Mouse (Mus musculus) limb, embryonic 13.5 days (tissue): ENCODE results near the gene Rtl5. TPM values are rescaled to one million over a fixed set of nuclear protein-coding genes. Genes with fewer than 3 reads are reported as not detected.

Experiments used
- ATAC-seq: fragments of 200-750 bp; cut with Nextera tagmentation; 2 replicates; pipeline ENCODE4 v1.8.0; 2017; ENCODE audit warnings: low read depth, moderate number of reproducible peaks, moderate TSS enrichment; ENCODE audit not compliant: low FRiP score
- H3K27ac ChIP-seq: fragments of 300-500 bp; sonication (generic); 2 replicates; pipeline ENCODE4 v1.5.1; 2015; ENCODE audit warnings: inconsistent platforms, mild to moderate bottlenecking, moderate library complexity
- H3K27me3 ChIP-seq: fragments of 300-500 bp; sonication (generic); 2 replicates; pipeline ENCODE4 v1.6.1; 2015; ENCODE audit warnings: mild to moderate bottlenecking, inconsistent platforms
- H3K36me3 ChIP-seq: fragments of 300-500 bp; sonication (generic); 2 replicates; pipeline ENCODE4 v1.6.1; 2015; ENCODE audit warnings: inconsistent platforms, mild to moderate bottlenecking, moderate library complexity
- H3K4me1 ChIP-seq: fragments of 300-500 bp; sonication (generic); 2 replicates; pipeline ENCODE4 v1.6.1; 2015; ENCODE audit warnings: inconsistent platforms
- H3K4me2 ChIP-seq: fragments of 300-500 bp; sonication (generic); replicated peaks from 2 replicates; pipeline ENCODE4 v1.6.1; 2015; ENCODE audit warnings: inconsistent platforms, mild to moderate bottlenecking, moderate library complexity
- H3K4me3 ChIP-seq: fragments of 300-500 bp; sonication (generic); 2 replicates; pipeline ENCODE4 v1.5.1; 2015; ENCODE audit warnings: moderate library complexity, mild to moderate bottlenecking, inconsistent platforms
- H3K9ac ChIP-seq: fragments of 300-500 bp; sonication (generic); 2 replicates; pipeline ENCODE4 v1.6.1; 2015; ENCODE audit warnings: mild to moderate bottlenecking, inconsistent platforms
- H3K9me3 ChIP-seq: fragments of 300-500 bp; sonication (generic); 2 replicates; pipeline ENCODE4 v1.6.1; 2016; ENCODE audit warnings: inconsistent platforms
- WGBS: fragments of 180-500 bp; shearing (Covaris S2); methylation state at CpG from one replicate; pipeline ENCODE4 v1.1.7; 2015; 5-methylcytosine and 5-hydroxymethylcytosine counted together
- polyA plus RNA-seq: library from polyadenylated mRNA; unstranded; fragments of >200 nt; fragmentation: Nextera tagmentation; extraction: Ambion mirVana; gene quantifications from 2 replicates; pipeline ENCODE4 v1.2.1, GENCODE M21; 2015

The Rtl5 gene
- polyA plus RNA-seq, 1 experiment from 2014 or later = 3.8 TPM

DNA sequence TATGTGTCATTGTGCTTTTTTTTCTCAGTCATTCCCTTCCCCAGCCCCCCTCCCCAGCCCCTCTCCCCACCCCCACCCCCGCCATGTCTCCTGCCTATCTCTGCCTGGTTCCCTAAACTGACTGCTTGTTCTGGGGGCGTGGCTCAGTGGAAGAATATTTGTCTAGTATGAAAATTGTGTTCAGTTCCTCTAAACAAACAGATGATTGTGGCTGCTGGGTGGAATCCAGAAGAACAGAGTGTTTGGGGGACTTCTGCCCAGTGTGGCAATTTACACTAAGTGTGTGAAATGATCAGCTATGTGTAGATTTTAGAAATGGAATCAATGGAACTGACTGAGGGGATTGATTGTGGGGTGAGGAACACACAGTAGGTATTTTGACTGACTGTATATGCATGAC lies 37.5 kb downstream of the Rtl5 start:
- no peak overlapping the region for H3K27ac ChIP-seq
- no peak for ATAC-seq
- H3K36me3 ChIP-seq = no peaks in the 10 kb centered on the region
- 100% methylated on average over 1 of the region's 2 CpGs for WGBS
- H3K9me3 ChIP-seq = no peaks in the 10 kb centered on the region
- peaks cover 33% of the 10 kb centered on the region; the same call in 1 of the 2 replicates for H3K27me3 ChIP-seq
- no peak overlapping the region for H3K4me2 ChIP-seq
- no peak overlapping the region for H3K9ac ChIP-seq
- H3K4me3 ChIP-seq = no peak overlapping the region
- H3K4me1 ChIP-seq = peaks cover 5% of the 10 kb centered on the region

DNA sequence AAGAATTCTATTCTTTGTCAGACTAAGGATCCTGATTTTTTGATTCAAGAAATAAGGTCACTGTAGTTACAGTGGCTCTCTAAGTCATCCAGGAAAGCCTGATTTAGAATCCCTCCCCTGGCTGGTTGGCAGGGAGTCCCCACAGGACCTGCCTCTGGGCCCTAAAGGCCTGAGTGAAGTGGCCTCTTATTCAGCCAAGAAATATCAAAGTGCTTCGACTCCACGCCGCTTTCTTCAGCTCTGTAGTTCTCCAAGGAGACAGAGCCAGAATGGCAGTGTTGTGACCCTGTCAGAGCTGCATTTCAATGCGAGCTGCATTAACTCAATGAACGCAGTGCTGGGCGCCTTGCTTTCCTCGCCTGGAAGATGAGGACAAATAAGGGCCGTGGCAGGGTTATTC lies 38.7 kb downstream of the Rtl5 start:
- Histone ChIP-seq H3K4me3 (no peak overlapping the region), H3K27ac (no peak overlapping the region), H3K36me3 (no peaks in the 10 kb centered on the region), H3K9ac (no peak overlapping the region), H3K4me1 (peaks cover under 1% of the 10 kb centered on the region), H3K9me3 (no peaks in the 10 kb centered on the region), H3K27me3 (peaks cover 26% of the 10 kb centered on the region; the same call in 1 of the 2 replicates), H3K4me2 (no peak overlapping the region)
- WGBS = 82% methylated on average over 8 of the region's 8 CpGs
- no peak for ATAC-seq

DNA sequence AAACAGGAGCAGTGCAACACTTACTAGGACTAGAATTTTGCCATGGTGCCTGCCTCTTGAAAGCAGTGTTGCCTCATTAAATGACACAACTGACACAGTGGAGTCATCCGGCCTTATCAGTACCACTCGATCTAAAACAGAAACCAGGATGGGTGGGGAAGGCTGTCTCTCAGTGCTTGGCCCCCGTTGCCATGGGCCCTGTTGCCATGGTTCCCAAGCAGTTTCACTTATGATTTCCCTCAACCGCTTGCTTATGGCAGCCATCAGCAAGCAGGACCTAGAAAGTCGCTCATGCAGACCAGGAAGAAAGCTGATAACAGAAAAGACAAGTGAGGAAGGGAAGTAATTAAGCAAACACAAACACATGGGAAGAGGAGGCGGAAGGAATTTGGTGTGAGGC lies 39.3 kb downstream of the Rtl5 start:
- Histone ChIP-seq H3K4me1 (no peaks in the 10 kb centered on the region), H3K9ac (no peak overlapping the region), H3K4me3 (no peak overlapping the region), H3K9me3 (no peaks in the 10 kb centered on the region), H3K4me2 (no peak overlapping the region), H3K36me3 (no peaks in the 10 kb centered on the region), H3K27ac (no peak overlapping the region), H3K27me3 (peaks cover 22% of the 10 kb centered on the region; the same call in 1 of the 2 replicates)
- WGBS = 54% methylated on average over 6 of the region's 6 CpGs
- no peak for ATAC-seq

DNA sequence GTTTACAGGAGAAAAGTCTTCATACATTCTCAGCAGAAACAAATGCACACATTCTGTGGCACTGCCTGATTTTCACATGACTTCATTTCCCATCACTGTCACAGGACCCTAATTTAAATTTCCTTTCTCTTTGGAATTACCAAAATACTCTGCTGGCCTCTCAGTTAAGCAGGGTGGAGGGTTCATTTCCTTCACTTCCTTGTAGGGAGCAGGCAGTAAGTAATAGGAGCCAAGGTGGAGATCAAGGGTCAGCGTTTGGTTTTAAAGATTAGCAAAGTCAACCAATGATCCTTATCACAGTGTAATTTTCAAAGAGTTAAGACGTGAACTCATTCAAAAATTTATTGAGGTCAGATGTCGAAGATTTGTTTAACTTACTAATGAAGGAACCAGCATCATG lies 46.1 kb downstream of the Rtl5 start:
- ATAC-seq = no peak
- H3K27ac ChIP-seq = no peak overlapping the region

DNA sequence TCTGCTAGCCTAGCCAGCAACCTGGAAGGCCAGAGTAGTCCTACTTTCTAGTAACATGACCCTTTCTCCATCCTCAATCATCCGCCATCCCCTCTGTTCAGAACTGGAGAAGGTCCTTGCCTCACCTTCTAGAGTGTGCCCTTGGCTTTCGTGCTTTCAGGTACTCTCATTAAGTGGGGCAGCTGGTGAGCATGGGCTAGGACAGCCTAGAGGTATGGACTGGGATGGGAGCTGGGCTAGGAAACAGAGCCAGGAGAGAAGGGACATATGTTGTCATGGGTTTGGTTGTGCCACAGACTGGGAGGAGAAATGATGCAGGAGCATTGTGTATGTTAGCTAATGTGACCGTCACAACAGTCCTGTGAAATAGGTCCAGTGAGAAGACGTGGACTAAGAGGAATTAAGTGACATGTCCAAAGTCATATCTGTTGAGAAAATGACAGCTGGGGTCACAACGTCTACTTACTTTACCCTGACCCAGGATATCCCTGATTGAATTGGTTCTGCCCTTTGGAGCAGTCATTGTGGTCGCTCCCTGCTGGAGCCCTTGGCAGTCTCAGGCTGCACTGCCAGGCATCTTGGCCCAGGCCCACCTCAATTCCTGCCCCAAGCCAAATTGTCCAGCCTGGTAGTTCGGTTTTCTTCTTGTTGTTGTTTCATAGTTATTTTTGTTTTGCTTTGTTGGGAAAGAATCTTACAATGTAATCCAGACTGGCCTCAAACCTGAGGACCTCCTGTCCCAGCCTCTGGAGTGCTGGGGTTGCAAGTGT lies 51.4 kb downstream of the Rtl5 start:
- no peak overlapping the region for H3K9ac ChIP-seq
- H3K4me1 ChIP-seq = peaks cover 17% of the 10 kb centered on the region
- peak overlapping the region; percentile 79; the same call in 1 of the 2 replicates for H3K27ac ChIP-seq
- no peak overlapping the region; the same call in 1 of the 2 replicates for H3K4me2 ChIP-seq
- 73% methylated on average over 7 of the region's 7 CpGs for WGBS
- no peaks in the 10 kb centered on the region for H3K9me3 ChIP-seq
- H3K36me3 ChIP-seq = no peaks in the 10 kb centered on the region
- no peak overlapping the region for H3K4me3 ChIP-seq
- peaks cover 54% of the 10 kb centered on the region for H3K27me3 ChIP-seq
- ATAC-seq = no peak

More for the DNA sequence above, 46.1 kb downstream of the Rtl5 start:
- no peaks in the 10 kb centered on the region; the same call in 1 of the 2 replicates for H3K4me1 ChIP-seq
- no peak overlapping the region for H3K4me2 ChIP-seq
- no peak overlapping the region for H3K4me3 ChIP-seq
- no peaks in the 10 kb centered on the region for H3K9me3 ChIP-seq
- 56% methylated on average over 3 of the region's 3 CpGs for WGBS
- no peaks in the 10 kb centered on the region for H3K36me3 ChIP-seq
- no peak overlapping the region for H3K9ac ChIP-seq
- peaks cover 34% of the 10 kb centered on the region; the same call in 1 of the 2 replicates for H3K27me3 ChIP-seq

DNA sequence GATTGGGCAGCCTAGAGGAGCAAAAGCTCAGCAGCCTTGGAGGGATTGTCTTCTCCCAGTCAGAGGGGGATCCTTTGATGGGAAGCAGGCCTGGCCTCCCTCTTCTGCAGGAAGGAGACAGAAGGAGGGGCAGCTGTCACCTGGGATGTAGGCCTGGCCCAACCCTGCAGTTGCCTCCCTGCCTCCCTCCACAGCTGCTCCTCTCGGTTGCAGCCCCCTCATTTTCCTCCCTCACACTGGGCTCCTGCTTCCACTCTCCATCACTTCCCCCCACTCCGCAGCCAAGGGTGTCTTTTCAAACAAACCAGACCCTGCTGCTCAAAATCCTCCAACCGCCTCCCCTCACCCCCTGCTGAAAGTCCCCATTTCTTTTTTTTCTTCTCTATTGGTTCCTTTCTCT lies 52.2 kb downstream of the Rtl5 start:
- Histone ChIP-seq H3K4me3 (no peak overlapping the region), H3K27ac (peak overlapping the region; percentile 79; the same call in 1 of the 2 replicates), H3K9ac (no peak overlapping the region), H3K9me3 (no peaks in the 10 kb centered on the region), H3K4me1 (peaks cover 17% of the 10 kb centered on the region), H3K36me3 (no peaks in the 10 kb centered on the region), H3K4me2 (peak overlapping the region; percentile 28), H3K27me3 (peaks cover 59% of the 10 kb centered on the region)
- 41% methylated on average over 3 of the region's 3 CpGs for WGBS
- ATAC-seq = peak; percentile 73

DNA sequence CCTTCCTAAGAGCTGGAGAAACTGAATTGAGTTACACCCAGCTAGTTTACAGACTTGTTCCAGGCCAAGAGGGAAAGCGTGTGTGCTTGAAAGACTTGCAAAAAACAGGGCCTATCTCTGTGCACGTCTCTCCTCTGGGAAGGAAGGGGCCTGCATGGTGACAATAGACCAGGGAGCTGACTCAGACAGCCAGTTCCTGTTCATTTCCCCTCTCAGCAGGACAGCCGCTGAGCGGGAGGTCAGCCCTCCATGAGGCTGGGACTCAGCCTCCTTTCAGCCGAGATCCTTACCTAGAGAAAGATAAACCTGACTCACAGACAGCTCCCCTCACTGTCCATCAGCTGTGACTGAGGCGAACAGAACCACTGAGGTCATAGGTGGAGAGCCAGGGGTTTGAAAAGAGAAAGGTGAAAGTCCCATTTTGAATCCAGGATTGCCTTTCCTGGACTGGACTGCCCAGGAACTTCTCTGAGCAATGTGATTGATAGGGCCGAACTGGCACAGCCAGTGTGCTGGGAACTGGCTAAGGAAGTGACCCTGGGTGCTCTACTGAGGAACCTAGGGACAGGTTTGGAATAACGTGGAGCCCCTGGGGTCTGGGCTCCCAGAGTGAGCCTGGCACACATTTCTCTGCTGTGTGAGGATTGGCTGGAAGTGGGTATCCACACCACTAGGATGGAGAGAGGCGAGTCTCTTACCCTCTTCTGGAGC lies 53.7 kb downstream of the Rtl5 start:
- Histone ChIP-seq H3K9me3 (no peaks in the 10 kb centered on the region), H3K9ac (no peak overlapping the region), H3K36me3 (no peaks in the 10 kb centered on the region), H3K27ac (no peak overlapping the region), H3K4me3 (no peak overlapping the region), H3K27me3 (peaks cover 56% of the 10 kb centered on the region), H3K4me1 (peaks cover 17% of the 10 kb centered on the region), H3K4me2 (no peak overlapping the region)
- no peak for ATAC-seq
- WGBS = 49% methylated on average over 9 of the region's 9 CpGs

Other genes with a start within 250 kb of the Rtl5 start
- 14.6 and 17.4 TPM in 2 replicates for gene Nhsl2, start 221.9 kb downstream of the Rtl5 start, polyA plus RNA-seq
- 74.8 and 75.3 TPM in 2 replicates for gene Pin4, start 48.1 kb upstream of the Rtl5 start, polyA plus RNA-seq
- gene Ercc6l, start 85.8 kb upstream of the Rtl5 start, polyA plus RNA-seq = 11.7 and 13.1 TPM in 2 replicates
- gene Rps4x, start 118.1 kb upstream of the Rtl5 start, polyA plus RNA-seq = 760 and 771 TPM in 2 replicates
- gene Cited1, start 180.9 kb upstream of the Rtl5 start, polyA plus RNA-seq = 35.4 and 36.9 TPM in 2 replicates